9 mouse cellular contexts compared by ENCODE assay signal in genomic region chr3:14862654-14863021, GRCm38 (mm10). TPM values are rescaled to one million over a fixed set of nuclear protein-coding genes. Genes with fewer than 3 reads are reported as not detected.
DNase-seq lines count a peak whose midpoint lies in the region; ATAC-seq and TF ChIP-seq lines count a peak whose summit lies in the region.
"Had no signal": no experiment of that assay in that cellular context is flagged by ENCODE, and none has a peak within 500 bp of the region (broad histone marks: within the 10 kb centered on the region; RNA-seq: fewer than 3 reads in every experiment).

No protein-coding gene starts in this region.

- peak overlapping the region; percentile 67 for H3K9ac ChIP-seq in heart, embryonic 13.5 days
- H3K9ac ChIP-seq in embryonic facial prominence, embryonic 12.5 days = peak overlapping the region; percentile 45
- H3K9ac ChIP-seq in intestine, postnatal 0 days (ENCODE audit: low read depth, low read length) = no peak overlapping the region
- H3K9ac ChIP-seq in midbrain, embryonic 14.5 days (replicated peaks; ENCODE audit: low read length) = peak overlapping the region; percentile 55

- peak overlapping the region; percentile 49 for H3K4me3 ChIP-seq in heart, embryonic 13.5 days
- H3K4me3 ChIP-seq in embryonic facial prominence, embryonic 12.5 days = peak overlapping the region; percentile 38
- H3K4me3 ChIP-seq in intestine, postnatal 0 days (ENCODE audit: low read depth, low read length) = peak overlapping the region; percentile 25
- peak overlapping the region; percentile 42 for H3K4me3 ChIP-seq in midbrain, embryonic 14.5 days (replicated peaks; ENCODE audit: low read depth, low read length)

- H3K9me3 ChIP-seq in heart, embryonic 13.5 days = no peaks in the 10 kb centered on the region
- H3K9me3 ChIP-seq in embryonic facial prominence, embryonic 12.5 days = no peaks in the 10 kb centered on the region
- H3K9me3 ChIP-seq in intestine, postnatal 0 days (ENCODE audit: control insufficient read depth) = no peaks in the 10 kb centered on the region
- no peaks in the 10 kb centered on the region for H3K9me3 ChIP-seq in midbrain, embryonic 14.5 days (ENCODE audit: control insufficient read depth, low read length)

- H3K4me2 ChIP-seq in heart, embryonic 13.5 days = peak overlapping the region; percentile 84
- peak overlapping the region; percentile 78 for H3K4me2 ChIP-seq in embryonic facial prominence, embryonic 12.5 days (replicated peaks)
- peak overlapping the region; percentile 61 for H3K4me2 ChIP-seq in intestine, postnatal 0 days (replicated peaks; ENCODE audit: low read depth)
- H3K4me2 ChIP-seq in midbrain, embryonic 14.5 days (ENCODE audit: low read length) = peak overlapping the region; percentile 85

- H3K4me1 ChIP-seq in heart, embryonic 13.5 days = peaks cover 10% of the 10 kb centered on the region
- peaks cover 3% of the 10 kb centered on the region; the same call in 1 of the 2 replicates for H3K4me1 ChIP-seq in embryonic facial prominence, embryonic 12.5 days
- H3K4me1 ChIP-seq in intestine, postnatal 0 days (replicated peaks; ENCODE audit: control insufficient read depth, insufficient read depth, low read length) = no peaks in the 10 kb centered on the region
- H3K4me1 ChIP-seq in midbrain, embryonic 14.5 days (ENCODE audit: control insufficient read depth, insufficient read depth, low read length) = peaks cover 6% of the 10 kb centered on the region; the same call in 1 of the 2 replicates

- no peaks in the 10 kb centered on the region for H3K36me3 ChIP-seq in heart, embryonic 13.5 days
- H3K36me3 ChIP-seq in embryonic facial prominence, embryonic 12.5 days = no peaks in the 10 kb centered on the region
- no peaks in the 10 kb centered on the region for H3K36me3 ChIP-seq in intestine, postnatal 0 days (ENCODE audit: control insufficient read depth, insufficient read depth)
- no peaks in the 10 kb centered on the region for H3K36me3 ChIP-seq in midbrain, embryonic 14.5 days (ENCODE audit: control insufficient read depth, insufficient read depth, low read length)

- no peaks in the 10 kb centered on the region for H3K27me3 ChIP-seq in heart, embryonic 13.5 days (replicated peaks)
- no peaks in the 10 kb centered on the region for H3K27me3 ChIP-seq in embryonic facial prominence, embryonic 12.5 days
- H3K27me3 ChIP-seq in intestine, postnatal 0 days (replicated peaks; ENCODE audit: control insufficient read depth, insufficient read depth, low read length) = peaks cover 11% of the 10 kb centered on the region; the same call in 1 of the 2 replicates
- H3K27me3 ChIP-seq in midbrain, embryonic 14.5 days (ENCODE audit: control insufficient read depth, insufficient read depth, low read length) = no peaks in the 10 kb centered on the region

- intact Hi-C loops in gastrocnemius, postnatal 14 days (cut with DNase I; ENCODE audit: low total_unique reads) = no loop called here

- under 1% methylated on average over 9 of the region's 9 CpGs for WGBS in heart, embryonic 13.5 days
- under 1% methylated on average over 9 of the region's 9 CpGs for WGBS in embryonic facial prominence, embryonic 12.5 days
- 2% methylated on average over 9 of the region's 9 CpGs for WGBS in intestine, postnatal 0 days
- 1% methylated on average over 9 of the region's 9 CpGs for WGBS in midbrain, embryonic 14.5 days

- TF ChIP-seq CTCF in intestine, postnatal 0 days (IDR thresholded peaks at IDR 0.05; ENCODE audit: low read depth) = no peak

- no peak for ATAC-seq in heart, embryonic 13.5 days (ENCODE audit: extremely low read depth, insufficient number of reproducible peaks, low FRiP score, low TSS enrichment)
- peak; percentile 58; the same call in 1 of the 2 replicates for ATAC-seq in embryonic facial prominence, embryonic 12.5 days (ENCODE audit: insufficient number of reproducible peaks, insufficient read depth, low FRiP score, low TSS enrichment)
- ATAC-seq in intestine, postnatal 0 days = no peak
- peak; percentile 77 for ATAC-seq in midbrain, embryonic 14.5 days (ENCODE audit: low FRiP score, low TSS enrichment)

- H3K27ac ChIP-seq in heart, embryonic 13.5 days (replicated peaks) = no peak overlapping the region
- H3K27ac ChIP-seq in embryonic facial prominence, embryonic 12.5 days = no peak overlapping the region
- no peak overlapping the region for H3K27ac ChIP-seq in intestine, postnatal 0 days (ENCODE audit: low read depth, low read length)
- H3K27ac ChIP-seq in midbrain, embryonic 14.5 days (replicated peaks; ENCODE audit: low read depth, low read length) = no peak overlapping the region

- DNase-seq in heart, adult 11 months = no peak
- peak; percentile 56 for DNase-seq in midbrain, embryonic 14.5 days
- no peak for DNase-seq in layer of hippocampus, adult 8-10 months (ENCODE audit: low spot score in 2 of 2)
- no peak for DNase-seq in left cerebral cortex, adult 9 months (ENCODE audit: low spot score in 2 of 2)
- DNase-seq in gastrocnemius, postnatal 14 days = no peak

RNA-seq across cellular contexts. Expression of gene Car3, which starts 0.7 kb away (rescaled TPM):
- 6.8 and 7.5 TPM in 2 replicates for polyA plus RNA-seq in heart, embryonic 13.5 days (2015; fragmentation: Nextera tagmentation; extraction: Ambion mirVana)
- polyA plus RNA-seq in embryonic facial prominence, embryonic 12.5 days (2016; fragmentation: Nextera tagmentation; extraction: Ambion mirVana) = 4.6 and 4.7 TPM in 2 replicates
- 1.4 TPM in 2 replicates for polyA plus RNA-seq in intestine, postnatal 0 days (2015; fragmentation: Nextera tagmentation; extraction: Ambion mirVana)
- 1.2 and 1.8 TPM in 2 replicates for polyA plus RNA-seq in midbrain, embryonic 14.5 days (2014; fragmentation: Nextera tagmentation; extraction: Ambion mirVana)
- 1 to 10 TPM in 2 of 4 experiments, under 1 TPM in 2; 0.56 to 1.3 (median 1.00) TPM for total RNA-seq in layer of hippocampus, adult 8-10 months (2022)
- total RNA-seq in gastrocnemius, postnatal 14 days (2021) = 100 to 1,000 TPM; 553 to 694 TPM

RNA-seq across cellular contexts. Expression of gene Car2, which starts 23.4 kb away (rescaled TPM):
- 130 and 134 TPM in 2 replicates for polyA plus RNA-seq in heart, embryonic 13.5 days (2015; fragmentation: Nextera tagmentation; extraction: Ambion mirVana)
- polyA plus RNA-seq in embryonic facial prominence, embryonic 12.5 days (2016; fragmentation: Nextera tagmentation; extraction: Ambion mirVana) = 51.5 and 53.0 TPM in 2 replicates
- 28.4 and 39.5 TPM in 2 replicates for polyA plus RNA-seq in intestine, postnatal 0 days (2015; fragmentation: Nextera tagmentation; extraction: Ambion mirVana)
- 10.4 and 18.8 TPM in 2 replicates for polyA plus RNA-seq in midbrain, embryonic 14.5 days (2014; fragmentation: Nextera tagmentation; extraction: Ambion mirVana)
- total RNA-seq in layer of hippocampus, adult 8-10 months (2022) = 100 to 1,000 TPM; 143 to 172 (median 162) TPM
- total RNA-seq in gastrocnemius, postnatal 14 days (2021) = 1 to 10 TPM; 7.2 to 8.4 TPM

RNA-seq across cellular contexts. Expression of gene Car1, which starts 54.5 kb away (rescaled TPM):
- 0.28 and 0.74 TPM in 2 replicates for polyA plus RNA-seq in heart, embryonic 13.5 days (2015; fragmentation: Nextera tagmentation; extraction: Ambion mirVana)
- 0.54 TPM in 1 of 2 replicates, not detected in the other for polyA plus RNA-seq in embryonic facial prominence, embryonic 12.5 days (2016; fragmentation: Nextera tagmentation; extraction: Ambion mirVana)
- polyA plus RNA-seq in intestine, postnatal 0 days (2015; fragmentation: Nextera tagmentation; extraction: Ambion mirVana) = 7.7 TPM in 1 of 2 replicates, not detected in the other
- polyA plus RNA-seq in midbrain, embryonic 14.5 days (2014; fragmentation: Nextera tagmentation; extraction: Ambion mirVana) = not detected in 2 replicates
- total RNA-seq in layer of hippocampus, adult 8-10 months (2022) = not detected
- not detected for total RNA-seq in gastrocnemius, postnatal 14 days (2021)
- total RNA-seq: left cerebral cortex, postnatal 25 days had no signal

Comparison
In these comparisons a context has a peak if more than half of its experiments do, and no peak if none do; other contexts are left out.
1. ATAC-seq: peak in embryonic facial prominence, embryonic 12.5 days (single experiment) and midbrain, embryonic 14.5 days (single experiment); none in heart, embryonic 13.5 days (single experiment) and intestine, postnatal 0 days (single experiment).
2. Peak in every context shown above with its lines, with median percentiles within 50 percentile points of each other: H3K4me2 ChIP-seq and H3K4me3 ChIP-seq.